Mouse (Mus musculus) lung, postnatal 25 days (tissue): ENCODE measurements around the gene Babam2.

Experiments
- DNase-seq: peaks from one replicate; pipeline ENCODE4 v3.0.0; 2022; ENCODE audit warnings: low spot score

Babam2 gene

GRCm38 (mm10) chr5:32051899-32052298, 354.4 kb downstream of the Babam2 start:
- DNase-seq: no peak

- DNase-seq: no peak
These were observed 355.0 kb downstream of the Babam2 start for GRCm38 (mm10) chr5:32052467-32052866.

GRCm38 (mm10) chr5:32053476-32053875, 356.0 kb downstream of the Babam2 start:
- no peak for DNase-seq

- no peak for DNase-seq
These were observed 358.2 kb downstream of the Babam2 start for GRCm38 (mm10) chr5:32055676-32056075.

- DNase-seq: no peak
These were observed 358.6 kb downstream of the Babam2 start for GRCm38 (mm10) chr5:32056126-32056525.

- DNase-seq: no peak
These were observed 361.2 kb downstream of the Babam2 start for GRCm38 (mm10) chr5:32058481-32059253.

GRCm38 (mm10) chr5:32059254-32059796, 361.8 kb downstream of the Babam2 start:
- DNase-seq: no peak

- no peak for DNase-seq
These were observed 363.0 kb downstream of the Babam2 start for GRCm38 (mm10) chr5:32060485-32060884.

- DNase-seq: no peak
These were observed 364.4 kb downstream of the Babam2 start for GRCm38 (mm10) chr5:32061854-32062253.

- no peak for DNase-seq
These were observed 367.0 kb downstream of the Babam2 start for GRCm38 (mm10) chr5:32064341-32065105.

GRCm38 (mm10) chr5:32066015-32066734, 368.7 kb downstream of the Babam2 start:
- DNase-seq: no peak

GRCm38 (mm10) chr5:32066839-32067238, 369.4 kb downstream of the Babam2 start:
- DNase-seq: no peak

GRCm38 (mm10) chr5:32068616-32069015, 371.1 kb downstream of the Babam2 start:
- DNase-seq: no peak

- DNase-seq: no peak
These were observed 371.6 kb downstream of the Babam2 start for GRCm38 (mm10) chr5:32069096-32069495.

- DNase-seq: no peak
These were observed 372.2 kb downstream of the Babam2 start for GRCm38 (mm10) chr5:32069566-32070169.

- no peak for DNase-seq
These were observed 373.3 kb downstream of the Babam2 start for GRCm38 (mm10) chr5:32070781-32071180.

- no peak for DNase-seq
These were observed 373.8 kb downstream of the Babam2 start for GRCm38 (mm10) chr5:32071314-32071713.

GRCm38 (mm10) chr5:32071824-32072223, 374.3 kb downstream of the Babam2 start:
- no peak for DNase-seq

GRCm38 (mm10) chr5:32072877-32073276, 375.4 kb downstream of the Babam2 start:
- DNase-seq: no peak

- DNase-seq: no peak
These were observed 376.6 kb downstream of the Babam2 start for GRCm38 (mm10) chr5:32074053-32074452.

GRCm38 (mm10) chr5:32077139-32077538, 379.7 kb downstream of the Babam2 start:
- DNase-seq: no peak

GRCm38 (mm10) chr5:32078986-32079385, 381.5 kb downstream of the Babam2 start:
- DNase-seq: no peak
